Mouse (Mus musculus): Measurements from ENCODE around the gene Ptprcap.

GRCm38 (mm10) chr19:4120496-4120895 is 32.9 kb upstream of the Ptprcap start:
- TF ChIP-seq CTCF (IDR thresholded peaks at IDR 0.05; ENCODE audit: borderline replicate concordance, control insufficient read depth, extremely low read depth, insufficient read depth, low read length, poor library complexity) (no peak), POLR2A (IDR thresholded peaks at IDR 0.05; ENCODE audit: control insufficient read depth, extremely low read depth, insufficient read depth, low read length, poor library complexity) (no peak)

Measured in thymus, adult 2 months (tissue).